Mouse (Mus musculus): ENCODE results near the gene Asl. TPM values are rescaled to one million over a fixed set of nuclear protein-coding genes. Genes with fewer than 3 reads are reported as not detected.
"Not testable (repeated sequence)": the region's sequence is repeated elsewhere in the genome, so short reads cannot be mapped to it uniquely, and the experiment has no call there.

Gene Asl
- polyA plus RNA-seq, 1 experiment from 2014 or later, result 37.9 TPM

- Histone ChIP-seq H3K27ac (no peak overlapping the region), H3K4me1 (replicated peaks) (no peaks in the 10 kb centered on the region), H3K36me3 (peaks cover 88% of the 10 kb centered on the region), H3K27me3 (ENCODE audit: insufficient read depth, poor library complexity, severe bottlenecking) (no peaks in the 10 kb centered on the region), H3K9me3 (no peaks in the 10 kb centered on the region), H3K4me3 (no peak overlapping the region)
- 95% methylated on average over 4 of the region's 4 CpGs for WGBS
- DNase-seq (ENCODE audit: low spot score), result no peak
Observed at GRCm38 (mm10) chr5:130040797-130041196, 11.8 kb upstream of the Asl start.

GRCm38 (mm10) chr5:130037752-130038455 is 8.9 kb upstream of the Asl start:
- peak; percentile 71 for DNase-seq (ENCODE audit: low spot score)
- Histone ChIP-seq H3K27me3 (ENCODE audit: insufficient read depth, poor library complexity, severe bottlenecking) (no peaks in the 10 kb centered on the region), H3K4me1 (replicated peaks) (no peaks in the 10 kb centered on the region), H3K27ac (no peak overlapping the region), H3K36me3 (peaks cover 75% of the 10 kb centered on the region), H3K4me3 (no peak overlapping the region), H3K9me3 (no peaks in the 10 kb centered on the region)
- 67% methylated on average over 19 of the region's 19 CpGs for WGBS

GRCm38 (mm10) chr5:130036300-130036699 is 7.3 kb upstream of the Asl start:
- peaks cover 59% of the 10 kb centered on the region for H3K36me3 ChIP-seq
- not testable (repeated sequence) for DNase-seq (ENCODE audit: low spot score)
- WGBS, result 60% methylated on average over 2 of the region's 2 CpGs

GRCm38 (mm10) chr5:130033869-130034268 is 4.8 kb upstream of the Asl start:
- H3K9me3 ChIP-seq, result no peaks in the 10 kb centered on the region
- H3K27me3 ChIP-seq (ENCODE audit: insufficient read depth, poor library complexity, severe bottlenecking), result no peaks in the 10 kb centered on the region
- H3K4me3 ChIP-seq, result no peak overlapping the region
- WGBS, result 91% methylated on average over 2 of the region's 2 CpGs
- DNase-seq (ENCODE audit: low spot score), result no peak
- no peak overlapping the region for H3K27ac ChIP-seq
- peaks cover 38% of the 10 kb centered on the region for H3K36me3 ChIP-seq
- peaks cover 10% of the 10 kb centered on the region for H3K4me1 ChIP-seq (replicated peaks)

More at GRCm38 (mm10) chr5:130036300-130036699, 7.3 kb upstream of the Asl start:
- H3K9me3 ChIP-seq; H3K4me3 ChIP-seq; H3K27ac ChIP-seq; H3K27me3 ChIP-seq (ENCODE audit: insufficient read depth, poor library complexity, severe bottlenecking); H3K4me1 ChIP-seq (replicated peaks): not testable (repeated sequence)

GRCm38 (mm10) chr5:130031410-130032390 is 2.7 kb upstream of the Asl start:
- no peak overlapping the region for H3K27ac ChIP-seq
- H3K36me3 ChIP-seq, result peaks cover 22% of the 10 kb centered on the region
- no peaks in the 10 kb centered on the region for H3K27me3 ChIP-seq (ENCODE audit: insufficient read depth, poor library complexity, severe bottlenecking)
- no peak for DNase-seq (ENCODE audit: low spot score)
- H3K9me3 ChIP-seq, result no peaks in the 10 kb centered on the region
- no peak overlapping the region for H3K4me3 ChIP-seq
- WGBS, result 93% methylated on average over 19 of the region's 19 CpGs
- H3K4me1 ChIP-seq (replicated peaks), result peaks cover 10% of the 10 kb centered on the region

GRCm38 (mm10) chr5:130027696-130028095 is 1.4 kb downstream of the Asl start:
- peaks cover 24% of the 10 kb centered on the region for H3K4me1 ChIP-seq (replicated peaks)
- no peaks in the 10 kb centered on the region for H3K27me3 ChIP-seq (ENCODE audit: insufficient read depth, poor library complexity, severe bottlenecking)
- no peak overlapping the region for H3K4me3 ChIP-seq
- no peak for DNase-seq (ENCODE audit: low spot score)
- no peaks in the 10 kb centered on the region for H3K36me3 ChIP-seq
- 87% methylated on average over 7 of the region's 7 CpGs for WGBS
- no peak overlapping the region for H3K27ac ChIP-seq
- H3K9me3 ChIP-seq, result no peaks in the 10 kb centered on the region

- peaks cover 25% of the 10 kb centered on the region for H3K4me1 ChIP-seq (replicated peaks)
- H3K27ac ChIP-seq, result no peak overlapping the region
- H3K4me3 ChIP-seq, result no peak overlapping the region
- no peaks in the 10 kb centered on the region for H3K27me3 ChIP-seq (ENCODE audit: insufficient read depth, poor library complexity, severe bottlenecking)
- WGBS, result 75% methylated on average over 5 of the region's 5 CpGs
- no peaks in the 10 kb centered on the region for H3K36me3 ChIP-seq
- H3K9me3 ChIP-seq, result no peaks in the 10 kb centered on the region
- DNase-seq (ENCODE audit: low spot score), result no peak
Observed at GRCm38 (mm10) chr5:130027134-130027533, 1.9 kb downstream of the Asl start.

GRCm38 (mm10) chr5:130023767-130024539 is 5.1 kb downstream of the Asl start:
- Histone ChIP-seq H3K27me3 (ENCODE audit: insufficient read depth, poor library complexity, severe bottlenecking) (no peaks in the 10 kb centered on the region), H3K9me3 (no peaks in the 10 kb centered on the region), H3K27ac (peak overlapping the region; percentile 84), H3K4me1 (replicated peaks) (peaks cover 28% of the 10 kb centered on the region), H3K4me3 (peak overlapping the region; percentile 72), H3K36me3 (0 out of 2 replicates have a peak, but pooled peaks cover under 1% of the 10 kb centered on the region)
- peak; percentile 87 for DNase-seq (ENCODE audit: low spot score)
- under 1% methylated on average over 32 of the region's 32 CpGs for WGBS

- Histone ChIP-seq H3K9me3 (no peaks in the 10 kb centered on the region), H3K4me1 (replicated peaks) (peaks cover 28% of the 10 kb centered on the region), H3K27me3 (ENCODE audit: insufficient read depth, poor library complexity, severe bottlenecking) (no peaks in the 10 kb centered on the region), H3K4me3 (peak overlapping the region; percentile 72), H3K27ac (no peak overlapping the region), H3K36me3 (peaks cover 8% of the 10 kb centered on the region)
- DNase-seq (ENCODE audit: low spot score), result no peak
- 44% methylated on average over 12 of the region's 12 CpGs for WGBS
Observed at GRCm38 (mm10) chr5:130023067-130023766, 5.8 kb downstream of the Asl start.

GRCm38 (mm10) chr5:130022366-130022765 is 6.7 kb downstream of the Asl start:
- H3K4me3 ChIP-seq, result no peak overlapping the region
- H3K9me3 ChIP-seq, result no peaks in the 10 kb centered on the region
- H3K27ac ChIP-seq, result no peak overlapping the region
- peaks cover 16% of the 10 kb centered on the region for H3K36me3 ChIP-seq
- H3K27me3 ChIP-seq (ENCODE audit: insufficient read depth, poor library complexity, severe bottlenecking), result no peaks in the 10 kb centered on the region
- no peak for DNase-seq (ENCODE audit: low spot score)
- 80% methylated on average over 7 of the region's 7 CpGs for WGBS
- peaks cover 28% of the 10 kb centered on the region for H3K4me1 ChIP-seq (replicated peaks)

- 65% methylated on average over 5 of the region's 5 CpGs for WGBS
- DNase-seq (ENCODE audit: low spot score), result no peak
Observed at GRCm38 (mm10) chr5:130021361-130021966, 7.6 kb downstream of the Asl start.

More at GRCm38 (mm10) chr5:130021361-130021966, 7.6 kb downstream of the Asl start:
- Histone ChIP-seq H3K27ac (peak overlapping the region; percentile 35; the same call in 1 of the 2 replicates), H3K4me3 (no peak overlapping the region), H3K4me1 (replicated peaks) (peaks cover 28% of the 10 kb centered on the region), H3K27me3 (ENCODE audit: insufficient read depth, poor library complexity, severe bottlenecking) (no peaks in the 10 kb centered on the region), H3K9me3 (no peaks in the 10 kb centered on the region), H3K36me3 (peaks cover 21% of the 10 kb centered on the region)
